Mouse (Mus musculus) midbrain, embryonic 15.5 days (tissue): ENCODE measurements around the gene Umad1. TPM values are rescaled to one million over a fixed set of nuclear protein-coding genes. Genes with fewer than 3 reads are reported as not detected.

ENCODE experiments used
- polyA plus RNA-seq: library from polyadenylated mRNA; unstranded; fragments of >200 nt; fragmentation: Nextera tagmentation; extraction: Ambion mirVana; gene quantifications from 2 replicates; pipeline ENCODE4 v1.2.1, GENCODE M21; 2015

The Umad1 gene
- polyA plus RNA-seq, 1 experiment from 2014 or later, result 59.6 TPM

Other genes with a start within 250 kb of the Umad1 start
- 0.92 and 1.2 TPM in 2 replicates for gene Col28a1, start 66.7 kb upstream of the Umad1 start, polyA plus RNA-seq
- 23.4 and 26.0 TPM in 2 replicates for gene Mios, start 50.1 kb upstream of the Umad1 start, polyA plus RNA-seq
- gene Rpa3, start 115 bp upstream of the Umad1 start, polyA plus RNA-seq, result 47.5 and 47.9 TPM in 2 replicates
- gene Gm45062, start 162 bp downstream of the Umad1 start, polyA plus RNA-seq, result 10.9 and 11.0 TPM in 2 replicates